Mouse (Mus musculus) liver, embryonic 12.5 days (tissue): ENCODE results near the gene Dus1l. TPM values are rescaled to one million over a fixed set of nuclear protein-coding genes. Genes with fewer than 3 reads are reported as not detected.

Experiments
- polyA plus RNA-seq: library from polyadenylated mRNA; unstranded; fragments of >200 nt; fragmentation: Nextera tagmentation; extraction: Ambion mirVana; gene quantifications from 2 replicates; pipeline ENCODE4 v1.2.1, GENCODE M21; 2016

The Dus1l gene
- polyA plus RNA-seq, 1 experiment from 2014 or later: 100.0 TPM

Other genes with a start within 250 kb of the Dus1l start
- gene Mcrip1, start 246.7 kb downstream of the Dus1l start, polyA plus RNA-seq: 60.4 and 61.8 TPM in 2 replicates
- gene Ppp1r27, start 245.3 kb downstream of the Dus1l start, polyA plus RNA-seq: not detected in 2 replicates
- gene P4hb, start 223.2 kb downstream of the Dus1l start, polyA plus RNA-seq: 443 and 468 TPM in 2 replicates
- 337 and 356 TPM in 2 replicates for gene Arhgdia, start 214.8 kb downstream of the Dus1l start, polyA plus RNA-seq
- 542 and 545 TPM in 2 replicates for gene Alyref, start 198.0 kb downstream of the Dus1l start, polyA plus RNA-seq
- gene Anapc11, start 198.0 kb downstream of the Dus1l start, polyA plus RNA-seq: 118 and 120 TPM in 2 replicates
- gene Npb, start 187.9 kb downstream of the Dus1l start, polyA plus RNA-seq: 5.0 and 6.6 TPM in 2 replicates
- 135 and 142 TPM in 2 replicates for gene Pcyt2, start 178.5 kb downstream of the Dus1l start, polyA plus RNA-seq
- gene Sirt7, start 171.2 kb downstream of the Dus1l start, polyA plus RNA-seq: 43.1 and 45.3 TPM in 2 replicates
- 53.4 and 58.3 TPM in 2 replicates for gene Mafg, start 162.8 kb downstream of the Dus1l start, polyA plus RNA-seq
- gene Pycr1, start 152.6 kb downstream of the Dus1l start, polyA plus RNA-seq: 11.0 and 11.3 TPM in 2 replicates
- gene Myadml2, start 148.2 kb downstream of the Dus1l start, polyA plus RNA-seq: 0.23 and 0.47 TPM in 2 replicates
- 0.31 and 0.38 TPM in 2 replicates for gene Notum, start 135.2 kb downstream of the Dus1l start, polyA plus RNA-seq
- gene Aspscr1, start 123.4 kb downstream of the Dus1l start, polyA plus RNA-seq: 65.1 and 65.2 TPM in 2 replicates
- 130 and 137 TPM in 2 replicates for gene Cenpx, start 82.7 kb downstream of the Dus1l start, polyA plus RNA-seq
- gene Lrrc45, start 82.5 kb downstream of the Dus1l start, polyA plus RNA-seq: 23.3 and 23.6 TPM in 2 replicates
- 2.8 and 3.1 TPM in 2 replicates for gene Rac3, start 74.9 kb downstream of the Dus1l start, polyA plus RNA-seq
- gene Dcxr, start 69.1 kb downstream of the Dus1l start, polyA plus RNA-seq: 8.4 and 10.0 TPM in 2 replicates
- gene Cbr2, start 64.3 kb downstream of the Dus1l start, polyA plus RNA-seq: 0.13 TPM in 1 of 2 replicates, not detected in the other
- 6.4 and 7.3 TPM in 2 replicates for gene Hmga1b, start 33.6 kb downstream of the Dus1l start, polyA plus RNA-seq
- gene Rfng, start 12.2 kb downstream of the Dus1l start, polyA plus RNA-seq: 22.4 and 22.9 TPM in 2 replicates
- gene Gps1, start 12.1 kb downstream of the Dus1l start, polyA plus RNA-seq: 128 and 135 TPM in 2 replicates
- gene Fasn, start 28.1 kb upstream of the Dus1l start, polyA plus RNA-seq: 35.9 and 40.3 TPM in 2 replicates
- 2.9 and 3.2 TPM in 2 replicates for gene Ccdc57, start 136.5 kb upstream of the Dus1l start, polyA plus RNA-seq
- gene Slc16a3, start 152.1 kb upstream of the Dus1l start, polyA plus RNA-seq: 166 and 170 TPM in 2 replicates
- 58.4 and 61.1 TPM in 2 replicates for gene Csnk1d, start 194.9 kb upstream of the Dus1l start, polyA plus RNA-seq
- 0.33 and 0.54 TPM in 2 replicates for gene Cd7, start 243.0 kb upstream of the Dus1l start, polyA plus RNA-seq